Mouse (Mus musculus): Measurements from ENCODE around the gene Hebp1.

GRCm38 (mm10) chr6:135137736-135138135, 60.1 kb downstream of the Hebp1 start:
- TF ChIP-seq CTCF (IDR thresholded peaks at IDR 0.05; ENCODE audit: borderline replicate concordance, control insufficient read depth, extremely low read depth, insufficient read depth, low read length, poor library complexity): no peak
- TF ChIP-seq POLR2A (IDR thresholded peaks at IDR 0.05; ENCODE audit: control insufficient read depth, extremely low read depth, insufficient read depth, low read length, poor library complexity): no peak
